Mouse (Mus musculus) liver, embryonic 16.5 days (tissue): ENCODE data around the gene Oxtr. TPM values are rescaled to one million over a fixed set of nuclear protein-coding genes. Genes with fewer than 3 reads are reported as not detected.

Experiments
- ATAC-seq: fragments of 200-750 bp; cut with Nextera tagmentation; 2 replicates; pipeline ENCODE4 v1.8.0; 2017; ENCODE audit warnings: low read depth, mild to moderate bottlenecking, moderate number of reproducible peaks, moderate library complexity
- H3K27ac ChIP-seq: fragments of 300-500 bp; sonication (generic); 2 replicates; pipeline ENCODE4 v1.5.1; 2014; ENCODE audit warnings: mild to moderate bottlenecking, low read length
- H3K27me3 ChIP-seq: fragments of 300-500 bp; sonication (generic); 2 replicates; pipeline ENCODE4 v1.6.1; 2014; ENCODE audit warnings: low read depth, low read length, mixed read lengths; ENCODE audit not compliant: control insufficient read depth, insufficient read depth
- H3K36me3 ChIP-seq: fragments of 300-500 bp; sonication (generic); 2 replicates; pipeline ENCODE4 v1.6.1; 2014; ENCODE audit warnings: mild to moderate bottlenecking; ENCODE audit not compliant: control insufficient read depth, insufficient read depth
- H3K4me1 ChIP-seq: fragments of 300-500 bp; sonication (generic); 2 replicates; pipeline ENCODE4 v1.6.1; 2014; ENCODE audit warnings: low read depth, low read length, mixed read lengths; ENCODE audit not compliant: control insufficient read depth
- H3K4me2 ChIP-seq: fragments of 300-500 bp; sonication (generic); 2 replicates; pipeline ENCODE4 v1.6.1; 2014; ENCODE audit warnings: low read depth, low read length, mixed read lengths
- H3K4me3 ChIP-seq: fragments of 300-500 bp; sonication (generic); 2 replicates; pipeline ENCODE4 v1.5.1; 2014; ENCODE audit warnings: low read depth, mild to moderate bottlenecking, low read length
- H3K9ac ChIP-seq: fragments of 300-500 bp; sonication (generic); 2 replicates; pipeline ENCODE4 v1.6.1; 2014; ENCODE audit warnings: low read depth, low read length
- H3K9me3 ChIP-seq: fragments of 300-500 bp; sonication (generic); replicated peaks from 2 replicates; pipeline ENCODE4 v1.6.1; 2016; ENCODE audit warnings: low read length; ENCODE audit not compliant: control insufficient read depth
- WGBS: fragments of 180-500 bp; shearing (Covaris S2); extraction: QIAGEN DNeasy Blood & Tissue Kit; methylation state at CpG from one replicate; pipeline ENCODE4 v1.1.7; 2014; ENCODE audit not compliant: insufficient replicate concordance; 5-methylcytosine and 5-hydroxymethylcytosine counted together
- polyA plus RNA-seq: library from polyadenylated mRNA; unstranded; fragments of >200 nt; fragmentation: Nextera tagmentation; extraction: Ambion mirVana; gene quantifications from 2 replicates; pipeline ENCODE4 v1.2.1, GENCODE M21; 2015

The Oxtr gene
- polyA plus RNA-seq, 1 experiment from 2014 or later: 0.08 TPM

DNA sequence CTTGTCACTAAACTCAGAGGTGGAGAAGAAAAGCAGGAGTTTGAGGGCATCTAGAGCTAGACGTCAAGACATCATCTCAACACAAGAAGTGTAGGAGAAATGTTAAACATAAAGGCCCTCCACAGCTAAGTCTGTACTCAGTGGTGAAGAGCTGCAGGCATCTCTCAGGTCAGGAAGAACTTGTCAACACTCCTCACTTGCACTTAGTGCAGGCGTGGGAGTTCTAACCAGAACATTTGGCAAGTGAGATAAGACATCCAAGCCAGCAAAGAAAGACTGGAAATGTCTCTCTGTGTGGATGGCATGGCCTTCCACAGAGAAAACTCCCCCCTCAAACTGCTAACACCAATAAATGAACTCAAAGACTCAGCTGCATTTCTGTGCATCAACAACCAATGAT, 17.9 kb upstream of the Oxtr start:
- Histone ChIP-seq H3K36me3 (no peaks in the 10 kb centered on the region), H3K27ac (no peak overlapping the region), H3K27me3 (no peaks in the 10 kb centered on the region), H3K9me3 (no peaks in the 10 kb centered on the region), H3K4me1 (no peaks in the 10 kb centered on the region), H3K4me2 (no peak overlapping the region), H3K4me3 (no peak overlapping the region), H3K9ac (no peak overlapping the region)
- no peak for ATAC-seq
- 25% methylated on average over 2 of the region's 2 CpGs for WGBS

GRCm38 (mm10) chr6:112501156-112501555, 11.4 kb upstream of the Oxtr start:
- ATAC-seq: peak; percentile 27; the same call in 1 of the 2 replicates
- Histone ChIP-seq H3K4me2 (no peak overlapping the region), H3K9me3 (no peaks in the 10 kb centered on the region), H3K4me3 (no peak overlapping the region), H3K4me1 (no peaks in the 10 kb centered on the region; the same call in 1 of the 2 replicates), H3K27ac (no peak overlapping the region), H3K36me3 (no peaks in the 10 kb centered on the region), H3K27me3 (no peaks in the 10 kb centered on the region), H3K9ac (no peak overlapping the region)
- 54% methylated on average over 2 of the region's 2 CpGs for WGBS

- H3K4me1 ChIP-seq: no peaks in the 10 kb centered on the region; the same call in 1 of the 2 replicates
- H3K9me3 ChIP-seq: no peaks in the 10 kb centered on the region
- H3K36me3 ChIP-seq: no peaks in the 10 kb centered on the region
- H3K4me2 ChIP-seq: no peak overlapping the region
- no peaks in the 10 kb centered on the region for H3K27me3 ChIP-seq
- no peak overlapping the region for H3K9ac ChIP-seq
- WGBS: 61% methylated on average over 2 of the region's 2 CpGs
- no peak overlapping the region for H3K4me3 ChIP-seq
- peak; percentile 82 for ATAC-seq
- no peak overlapping the region for H3K27ac ChIP-seq
Observed at GRCm38 (mm10) chr6:112499456-112499855, 9.7 kb upstream of the Oxtr start.

- no peaks in the 10 kb centered on the region; the same call in 1 of the 2 replicates for H3K4me1 ChIP-seq
- no peak overlapping the region for H3K4me2 ChIP-seq
- no peak overlapping the region for H3K4me3 ChIP-seq
- no peaks in the 10 kb centered on the region for H3K9me3 ChIP-seq
- H3K36me3 ChIP-seq: no peaks in the 10 kb centered on the region
- ATAC-seq: peak; percentile 57; the same call in 1 of the 2 replicates
- 50% methylated on average over 3 of the region's 3 CpGs for WGBS
- H3K9ac ChIP-seq: no peak overlapping the region
- H3K27ac ChIP-seq: no peak overlapping the region
- no peaks in the 10 kb centered on the region for H3K27me3 ChIP-seq
Observed at GRCm38 (mm10) chr6:112498716-112499115, 9.0 kb upstream of the Oxtr start.

DNA sequence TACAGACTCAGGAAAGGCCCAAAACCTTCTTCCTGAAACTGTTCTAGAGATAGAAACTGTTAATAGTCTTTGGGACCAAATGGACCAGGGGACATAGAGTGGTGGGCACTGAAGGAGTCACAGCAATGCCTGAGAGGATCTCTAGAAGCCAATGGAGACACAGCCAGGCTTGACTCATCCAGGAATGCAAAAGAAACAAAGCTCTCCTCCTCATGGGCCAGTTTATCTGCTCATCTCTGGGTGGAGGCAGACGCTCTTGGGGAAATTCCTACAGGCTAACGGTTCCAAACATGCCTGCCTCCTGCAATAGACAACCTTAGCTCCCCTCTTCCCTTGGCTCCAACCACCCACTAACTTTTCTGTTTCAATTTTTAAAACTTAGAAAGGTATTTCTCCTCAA, 7.7 kb upstream of the Oxtr start:
- Histone ChIP-seq H3K36me3 (no peaks in the 10 kb centered on the region), H3K4me2 (no peak overlapping the region), H3K4me3 (no peak overlapping the region), H3K4me1 (no peaks in the 10 kb centered on the region; the same call in 1 of the 2 replicates), H3K27me3 (no peaks in the 10 kb centered on the region), H3K9ac (no peak overlapping the region), H3K27ac (no peak overlapping the region), H3K9me3 (no peaks in the 10 kb centered on the region)
- no peak for ATAC-seq
- WGBS: 40% methylated on average over 2 of the region's 2 CpGs

DNA sequence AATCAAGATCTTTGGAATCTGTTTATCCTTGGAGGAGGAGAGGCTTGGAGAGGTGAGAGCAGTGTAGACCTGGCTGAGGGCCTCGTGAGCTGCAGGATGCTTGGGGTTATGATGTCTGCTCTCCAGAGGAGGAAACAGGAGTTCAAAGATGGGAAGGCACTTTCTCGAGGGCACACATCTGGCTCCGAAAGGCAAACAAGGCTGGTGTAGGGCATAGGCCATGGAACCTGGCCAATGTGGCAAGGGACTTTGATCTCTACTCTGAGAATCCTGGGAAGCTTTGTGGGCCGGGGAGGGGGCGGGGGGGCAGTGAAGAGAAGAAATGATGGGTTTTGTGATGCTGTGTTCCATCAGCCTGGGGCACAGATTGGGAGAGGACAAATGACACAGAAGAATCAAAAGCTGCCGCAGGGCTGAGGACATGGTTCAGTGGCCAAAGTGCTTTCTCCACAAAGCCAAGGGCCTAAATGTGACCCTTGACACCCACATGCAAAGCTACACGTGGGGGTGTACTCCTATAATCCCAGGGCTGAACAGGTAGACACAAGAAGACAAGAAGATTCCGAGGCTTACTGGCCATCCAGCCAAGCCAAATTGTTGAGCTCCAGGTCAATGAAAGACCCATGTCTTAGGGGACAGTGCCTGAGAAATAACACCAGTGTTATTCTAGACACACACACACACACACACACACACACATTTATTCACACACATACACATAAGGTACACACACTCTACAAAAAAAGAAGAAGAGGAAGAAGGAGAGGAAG, 6.7 kb upstream of the Oxtr start:
- H3K27me3 ChIP-seq: no peaks in the 10 kb centered on the region
- H3K4me3 ChIP-seq: no peak overlapping the region
- 50% methylated on average over 8 of the region's 8 CpGs for WGBS
- no peak overlapping the region for H3K9ac ChIP-seq
- no peaks in the 10 kb centered on the region; the same call in 1 of the 2 replicates for H3K4me1 ChIP-seq
- ATAC-seq: no peak
- no peak overlapping the region for H3K27ac ChIP-seq
- H3K4me2 ChIP-seq: no peak overlapping the region
- H3K36me3 ChIP-seq: no peaks in the 10 kb centered on the region
- H3K9me3 ChIP-seq: no peaks in the 10 kb centered on the region

DNA sequence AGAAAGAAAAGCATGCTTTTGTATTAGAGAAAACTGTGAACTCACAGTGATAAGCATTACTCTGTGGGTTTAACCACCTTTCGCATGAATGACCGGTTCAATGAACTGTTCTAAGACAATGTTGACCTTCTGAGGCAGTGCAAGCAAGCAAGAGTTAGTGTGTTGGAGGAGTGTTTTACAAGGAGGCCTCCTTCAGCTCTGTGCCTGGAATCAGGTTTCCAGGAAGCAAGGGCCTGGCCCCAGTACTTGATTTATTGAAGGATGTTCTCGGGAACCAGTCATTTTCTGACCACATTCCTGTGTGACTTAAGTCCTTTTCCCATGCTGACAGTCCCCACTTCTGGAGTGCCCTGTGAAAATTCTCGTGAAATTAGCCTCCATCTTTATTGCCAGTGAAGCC, 5.5 kb upstream of the Oxtr start:
- ATAC-seq: no peak
- no peak overlapping the region for H3K9ac ChIP-seq
- no peaks in the 10 kb centered on the region for H3K36me3 ChIP-seq
- H3K27me3 ChIP-seq: peaks cover 6% of the 10 kb centered on the region
- WGBS: 37% methylated on average over 4 of the region's 4 CpGs
- no peaks in the 10 kb centered on the region; the same call in 1 of the 2 replicates for H3K4me1 ChIP-seq
- no peak overlapping the region for H3K4me3 ChIP-seq
- no peaks in the 10 kb centered on the region for H3K9me3 ChIP-seq
- no peak overlapping the region for H3K4me2 ChIP-seq
- no peak overlapping the region for H3K27ac ChIP-seq

DNA sequence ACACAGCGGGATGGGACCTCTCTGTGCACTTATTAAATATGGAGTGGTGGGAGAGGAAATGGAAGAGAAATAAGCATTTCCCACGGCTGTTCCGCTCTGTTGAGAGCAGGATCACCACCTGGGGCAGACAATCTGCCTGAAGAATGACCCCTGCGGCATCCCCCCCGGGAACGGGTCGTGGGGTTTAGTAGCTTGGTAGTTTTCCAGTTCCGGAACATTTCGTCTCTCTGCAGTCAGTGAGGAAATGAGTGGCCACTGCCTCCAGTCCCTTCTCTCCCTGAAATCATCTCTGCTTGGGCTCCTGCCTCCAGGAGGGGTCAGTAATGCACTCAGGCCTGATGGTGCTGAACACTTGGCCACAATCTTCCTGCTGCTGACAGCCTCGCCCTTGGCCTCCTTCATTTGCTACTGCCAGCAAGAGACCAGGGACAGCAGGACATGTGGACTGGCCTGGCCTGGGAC, 4.9 kb upstream of the Oxtr start:
- Histone ChIP-seq H3K4me2 (no peak overlapping the region), H3K36me3 (no peaks in the 10 kb centered on the region), H3K9me3 (no peaks in the 10 kb centered on the region), H3K27ac (no peak overlapping the region), H3K4me3 (no peak overlapping the region), H3K9ac (no peak overlapping the region), H3K27me3 (peaks cover 12% of the 10 kb centered on the region), H3K4me1 (no peaks in the 10 kb centered on the region; the same call in 1 of the 2 replicates)
- 46% methylated on average over 10 of the region's 10 CpGs for WGBS
- ATAC-seq: no peak

DNA sequence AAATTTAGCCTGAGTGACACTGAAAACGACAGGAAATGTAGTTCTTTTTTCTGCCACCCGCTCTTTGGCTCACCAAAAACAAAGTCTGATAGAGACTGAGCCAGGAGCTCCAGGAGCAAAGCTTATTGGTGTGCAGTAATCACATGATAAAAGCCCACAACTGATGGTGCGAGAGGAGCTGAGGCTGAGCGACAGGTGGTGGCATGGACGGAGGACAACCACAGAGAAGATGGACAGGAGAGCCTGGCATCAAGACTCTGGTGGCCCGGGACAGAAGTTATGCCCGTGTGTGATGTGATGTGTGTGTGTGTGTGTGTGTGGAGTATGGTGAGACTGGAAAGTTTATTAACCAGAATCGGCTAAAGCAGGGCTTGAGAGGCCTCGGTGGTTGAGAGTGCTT, 3.6 kb upstream of the Oxtr start:
- Histone ChIP-seq H3K4me1 (no peaks in the 10 kb centered on the region; the same call in 1 of the 2 replicates), H3K27ac (no peak overlapping the region), H3K27me3 (peaks cover 25% of the 10 kb centered on the region), H3K9ac (no peak overlapping the region), H3K4me3 (no peak overlapping the region), H3K4me2 (no peak overlapping the region), H3K9me3 (no peaks in the 10 kb centered on the region), H3K36me3 (no peaks in the 10 kb centered on the region)
- no peak for ATAC-seq
- WGBS: 61% methylated on average over 9 of the region's 9 CpGs
